ENCODE assay signal across 8 mouse cellular contexts in genomic region chr14:49172582-49172988, GRCm38 (mm10). TPM values are rescaled to one million over a fixed set of nuclear protein-coding genes. Genes with fewer than 3 reads are reported as not detected.
DNase-seq lines count a peak whose midpoint lies in the region; ATAC-seq lines count a peak whose summit lies in the region.

No protein-coding gene starts in this region.

- peak overlapping the region; percentile 76 for H3K9ac ChIP-seq in forebrain, embryonic 16.5 days (replicated peaks; ENCODE audit: low read depth, low read length)
- H3K9ac ChIP-seq in hindbrain, embryonic 15.5 days = peak overlapping the region; percentile 96

- H3K4me3 ChIP-seq in forebrain, embryonic 16.5 days (replicated peaks; ENCODE audit: low read length) = peak overlapping the region; percentile 98
- H3K4me3 ChIP-seq in hindbrain, embryonic 15.5 days = peak overlapping the region; percentile 61

- H3K27me3 ChIP-seq in forebrain, embryonic 16.5 days (replicated peaks; ENCODE audit: control insufficient read depth, insufficient read depth, low read length) = no peaks in the 10 kb centered on the region
- H3K27me3 ChIP-seq in hindbrain, embryonic 15.5 days = no peaks in the 10 kb centered on the region

- no peaks in the 10 kb centered on the region for H3K9me3 ChIP-seq in forebrain, embryonic 16.5 days (ENCODE audit: control insufficient read depth, low read length)
- no peaks in the 10 kb centered on the region for H3K9me3 ChIP-seq in hindbrain, embryonic 15.5 days

- H3K36me3 ChIP-seq in forebrain, embryonic 16.5 days (ENCODE audit: control insufficient read depth, insufficient read depth) = no peaks in the 10 kb centered on the region
- 0 out of 2 replicates have a peak, but pooled peaks cover 3% of the 10 kb centered on the region for H3K36me3 ChIP-seq in hindbrain, embryonic 15.5 days

- peak; percentile 62 for DNase-seq in NIH3T3 (ENCODE audit: low read depth)
- peak; percentile 48 to 62 for DNase-seq in cerebellum, adult 18-20 months
- peak; percentile 23 to 29 for DNase-seq in left cerebral cortex, adult 8-10 months (ENCODE audit: low spot score in 2 of 2)
- peak; percentile 72 to 74 for DNase-seq in lung, postnatal 4 days
- DNase-seq in retina, postnatal 1 day = peak; percentile 75
- DNase-seq in urinary bladder, postnatal 14 days (ENCODE audit: low spot score) = peak; percentile 41

- peak overlapping the region; percentile 81 for H3K27ac ChIP-seq in forebrain, embryonic 16.5 days (ENCODE audit: low read length)
- peak overlapping the region; percentile 73 for H3K27ac ChIP-seq in hindbrain, embryonic 15.5 days (replicated peaks)

- WGBS in forebrain, embryonic 16.5 days = 0% methylated on average over 39 of the region's 46 CpGs
- under 1% methylated on average over 45 of the region's 46 CpGs for WGBS in hindbrain, embryonic 15.5 days

- H3K4me2 ChIP-seq in forebrain, embryonic 16.5 days (ENCODE audit: low read length) = peak overlapping the region; percentile 94
- peak overlapping the region; percentile 81 for H3K4me2 ChIP-seq in hindbrain, embryonic 15.5 days

- peaks cover 28% of the 10 kb centered on the region for H3K4me1 ChIP-seq in forebrain, embryonic 16.5 days (replicated peaks; ENCODE audit: control insufficient read depth, insufficient read depth, low read length)
- H3K4me1 ChIP-seq in hindbrain, embryonic 15.5 days (replicated peaks) = peaks cover 36% of the 10 kb centered on the region

- ATAC-seq in forebrain, embryonic 16.5 days = peak; percentile 86
- ATAC-seq in hindbrain, embryonic 15.5 days (ENCODE audit: low FRiP score, low read depth) = peak; percentile 83

RNA-seq across cellular contexts. Expression of gene Naa30, which starts 0.6 kb away (rescaled TPM):
- 12.0 and 14.3 TPM in 2 replicates for polyA plus RNA-seq in forebrain, embryonic 16.5 days (2015; fragmentation: Nextera tagmentation; extraction: Ambion mirVana)
- 14.5 and 15.0 TPM in 2 replicates for polyA plus RNA-seq in hindbrain, embryonic 15.5 days (2015; fragmentation: Nextera tagmentation; extraction: Ambion mirVana)
- 10 to 100 TPM; 31.6 to 33.8 (median 33.5) TPM for total RNA-seq in left cerebral cortex, adult 8-10 months (2022)

Comparison
In these comparisons a context has a peak if more than half of its experiments do, and no peak if none do; other contexts are left out.
1. Peak in every context shown above with its lines: DNase-seq, ATAC-seq, H3K4me3 ChIP-seq and H3K27ac ChIP-seq.